Mouse (Mus musculus): Measurements from ENCODE around the gene Tmem136. TPM values are rescaled to one million over a fixed set of nuclear protein-coding genes. Genes with fewer than 3 reads are reported as not detected.

Tmem136 gene
- total RNA-seq, 1 experiment from 2014 or later, result not detected

- ATAC-seq (replicated peaks; ENCODE audit: insufficient number of reproducible peaks, low FRiP score, low TSS enrichment, poor library complexity, severe bottlenecking), result no peak
Measured at GRCm38 (mm10) chr9:43110286-43110980, 5.9 kb downstream of the Tmem136 start.

DNA sequence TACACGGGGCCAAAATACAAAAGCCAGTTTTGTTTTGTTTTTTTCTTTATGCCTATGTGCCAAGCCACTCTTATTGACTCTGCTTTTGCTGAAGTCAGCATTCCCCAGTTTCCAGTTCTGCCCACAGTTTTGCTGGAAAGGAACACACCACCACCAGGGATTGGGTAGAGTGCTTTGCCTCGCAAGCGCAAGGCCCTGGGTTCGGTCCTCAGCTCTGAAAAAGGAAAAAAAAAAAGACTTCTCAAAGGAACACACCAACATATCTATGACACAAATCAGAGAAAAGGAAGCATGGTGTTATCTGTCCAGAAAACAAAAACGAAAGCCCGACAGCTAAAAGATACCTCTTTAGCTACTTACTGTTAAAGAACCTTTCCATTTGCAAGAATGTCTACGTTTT, 7.2 kb downstream of the Tmem136 start:
- ATAC-seq (replicated peaks; ENCODE audit: insufficient number of reproducible peaks, low FRiP score, low TSS enrichment, poor library complexity, severe bottlenecking), result no peak

DNA sequence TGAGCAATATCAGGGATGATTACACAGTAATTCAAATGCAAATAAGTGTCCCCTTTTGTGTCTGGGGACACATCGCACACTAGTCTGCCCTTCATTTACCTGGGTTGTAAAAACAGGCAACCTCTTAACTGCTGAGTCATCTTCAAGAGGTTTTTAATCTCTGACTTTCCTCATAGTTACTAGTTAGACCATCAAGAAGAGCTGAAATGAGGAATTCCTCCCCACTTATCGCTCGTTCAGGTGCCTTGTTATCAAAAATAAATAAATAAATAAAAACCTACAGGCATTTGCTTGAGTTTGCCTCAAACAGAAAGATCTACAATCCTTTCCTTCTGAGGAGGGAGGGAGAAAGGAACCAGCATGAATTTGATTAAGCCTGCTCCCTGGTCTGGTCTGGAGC, 7.6 kb downstream of the Tmem136 start:
- no peak for ATAC-seq (replicated peaks; ENCODE audit: insufficient number of reproducible peaks, low FRiP score, low TSS enrichment, poor library complexity, severe bottlenecking)

GRCm38 (mm10) chr9:43108081-43108480, 8.3 kb downstream of the Tmem136 start:
- ATAC-seq (replicated peaks; ENCODE audit: insufficient number of reproducible peaks, low FRiP score, low TSS enrichment, poor library complexity, severe bottlenecking), result no peak

DNA sequence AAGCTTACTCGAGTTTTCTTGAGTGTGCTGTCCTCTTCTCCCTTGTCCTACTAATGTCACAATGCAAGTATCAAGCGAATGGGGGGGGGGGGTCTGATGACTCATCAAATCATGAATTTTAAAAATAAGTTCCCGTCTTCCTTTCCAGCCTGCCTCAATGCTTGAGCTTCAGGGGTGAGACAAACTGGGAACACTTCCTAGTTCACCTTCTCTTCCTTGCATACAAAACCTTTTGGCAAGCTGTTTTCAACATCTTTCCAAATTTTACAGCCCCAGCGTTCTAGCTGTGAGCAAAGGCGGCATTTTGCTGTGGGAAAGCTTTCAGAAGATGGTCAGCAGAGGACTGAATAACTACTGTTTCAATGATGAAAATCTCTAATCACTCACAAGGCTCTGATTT, 8.8 kb downstream of the Tmem136 start:
- ATAC-seq (replicated peaks; ENCODE audit: insufficient number of reproducible peaks, low FRiP score, low TSS enrichment, poor library complexity, severe bottlenecking), result no peak

- no peak for ATAC-seq (replicated peaks; ENCODE audit: insufficient number of reproducible peaks, low FRiP score, low TSS enrichment, poor library complexity, severe bottlenecking)
Measured at GRCm38 (mm10) chr9:43107187-43107517, 9.2 kb downstream of the Tmem136 start, which contains the start of gene Arhgef12. Gene Arhgef12 (minus strand): TSS chr9:43107239.

- no peak for ATAC-seq (replicated peaks; ENCODE audit: insufficient number of reproducible peaks, low FRiP score, low TSS enrichment, poor library complexity, severe bottlenecking)
Measured at GRCm38 (mm10) chr9:43106426-43107186, 9.8 kb downstream of the Tmem136 start.

DNA sequence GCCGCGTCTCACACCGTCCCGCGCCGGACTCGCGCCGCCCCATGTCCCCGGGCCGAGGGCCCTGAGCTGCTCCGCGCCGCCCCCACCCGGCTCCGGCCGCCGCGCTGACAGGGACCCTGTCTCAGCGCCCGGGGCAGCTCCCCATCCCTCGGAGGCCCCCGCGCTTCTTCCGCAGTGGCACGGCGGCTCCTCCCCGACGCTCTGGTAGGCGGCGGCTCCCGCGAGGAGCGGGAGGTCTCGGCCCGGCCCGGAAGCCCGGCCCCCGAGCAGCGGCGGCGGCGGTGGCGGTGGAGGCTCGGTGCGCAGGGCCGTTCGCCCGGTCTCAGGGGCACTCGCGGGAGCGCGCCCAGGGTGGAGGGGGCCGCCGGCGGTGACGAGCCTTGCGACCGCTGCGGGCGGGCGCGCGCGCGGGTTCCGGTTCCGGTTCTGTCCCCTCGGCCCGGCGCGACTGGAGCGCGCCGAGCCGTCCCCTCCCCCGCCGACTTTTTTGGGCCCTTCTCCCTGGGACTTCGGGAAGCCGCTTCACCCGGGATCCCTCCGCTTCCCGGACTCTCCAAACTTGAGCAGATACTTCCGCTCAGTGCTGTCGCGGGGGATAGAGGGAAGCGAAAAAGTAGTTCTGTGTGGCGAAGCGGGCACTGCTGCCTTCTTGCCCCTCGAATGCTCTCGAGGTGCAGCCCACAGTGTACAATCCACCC, 10.6 kb downstream of the Tmem136 start:
- ATAC-seq (replicated peaks; ENCODE audit: insufficient number of reproducible peaks, low FRiP score, low TSS enrichment, poor library complexity, severe bottlenecking), result no peak

- no peak for ATAC-seq (replicated peaks; ENCODE audit: insufficient number of reproducible peaks, low FRiP score, low TSS enrichment, poor library complexity, severe bottlenecking)
Measured at GRCm38 (mm10) chr9:43104873-43105663, 11.3 kb downstream of the Tmem136 start.

DNA sequence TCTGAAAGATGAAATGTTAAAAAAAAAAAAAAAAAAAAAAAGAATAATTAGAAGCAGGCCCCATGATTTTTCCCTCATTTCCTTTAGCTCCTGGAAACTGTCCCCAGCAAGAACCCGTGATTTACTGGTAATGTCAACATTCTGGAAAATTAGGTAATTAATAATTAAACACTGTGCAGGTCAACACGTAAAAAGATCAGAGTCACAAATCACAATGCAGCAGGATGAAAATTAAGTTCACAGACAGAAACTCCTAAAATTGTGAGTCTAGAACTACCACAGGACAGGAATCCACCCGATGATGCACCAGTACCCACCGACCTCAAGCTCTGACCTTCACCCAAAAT, 11.9 kb downstream of the Tmem136 start:
- ATAC-seq (replicated peaks; ENCODE audit: insufficient number of reproducible peaks, low FRiP score, low TSS enrichment, poor library complexity, severe bottlenecking), result no peak

GRCm38 (mm10) chr9:43103675-43104299, 12.6 kb downstream of the Tmem136 start:
- ATAC-seq (replicated peaks; ENCODE audit: insufficient number of reproducible peaks, low FRiP score, low TSS enrichment, poor library complexity, severe bottlenecking), result no peak

GRCm38 (mm10) chr9:43102931-43103330, 13.4 kb downstream of the Tmem136 start:
- no peak for ATAC-seq (replicated peaks; ENCODE audit: insufficient number of reproducible peaks, low FRiP score, low TSS enrichment, poor library complexity, severe bottlenecking)

- no peak for ATAC-seq (replicated peaks; ENCODE audit: insufficient number of reproducible peaks, low FRiP score, low TSS enrichment, poor library complexity, severe bottlenecking)
Measured at GRCm38 (mm10) chr9:43101936-43102595, 14.3 kb downstream of the Tmem136 start.

- no peak for ATAC-seq (replicated peaks; ENCODE audit: insufficient number of reproducible peaks, low FRiP score, low TSS enrichment, poor library complexity, severe bottlenecking)
Measured at GRCm38 (mm10) chr9:43098922-43099321, 17.4 kb downstream of the Tmem136 start.

- ATAC-seq (replicated peaks; ENCODE audit: insufficient number of reproducible peaks, low FRiP score, low TSS enrichment, poor library complexity, severe bottlenecking), result no peak
Measured at GRCm38 (mm10) chr9:43097801-43098557, 18.4 kb downstream of the Tmem136 start.

DNA sequence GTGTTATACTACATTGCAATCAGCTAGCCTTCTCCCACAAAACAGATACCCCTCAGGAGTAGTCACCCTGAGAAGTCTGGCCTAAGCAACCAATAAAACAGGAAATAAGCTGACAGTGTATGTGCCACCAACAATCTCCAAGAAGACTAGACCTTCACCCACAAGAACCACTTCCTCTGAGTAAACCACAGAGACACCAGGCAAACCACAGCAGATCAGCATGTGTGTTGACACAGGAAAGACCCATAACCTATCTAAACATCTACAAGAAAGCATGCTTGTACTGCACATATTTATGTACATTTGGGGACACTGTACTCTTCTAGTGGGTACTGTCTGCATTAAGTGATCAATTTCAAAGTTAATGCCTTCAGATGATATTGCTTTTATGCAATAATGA, 20.0 kb downstream of the Tmem136 start:
- ATAC-seq (replicated peaks; ENCODE audit: insufficient number of reproducible peaks, low FRiP score, low TSS enrichment, poor library complexity, severe bottlenecking), result peak; percentile 68

DNA sequence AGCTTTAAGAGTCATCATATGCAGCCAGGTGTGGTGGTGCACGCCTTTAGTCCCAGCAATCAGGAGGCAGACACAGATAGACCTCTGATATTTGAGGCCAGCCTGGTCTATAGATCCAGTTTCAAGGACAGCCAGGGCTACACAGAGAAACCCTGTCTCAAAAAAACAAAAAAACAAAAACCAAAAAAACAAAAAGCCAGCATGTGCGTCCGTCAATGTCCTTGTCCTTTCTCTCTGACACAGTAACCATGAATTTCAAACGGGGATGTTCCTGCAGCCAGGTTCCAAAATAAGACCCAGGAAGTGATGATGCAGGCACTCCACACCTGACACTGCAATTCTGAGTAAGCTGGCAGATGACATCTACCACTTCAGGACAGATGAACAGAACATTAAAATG, 21.5 kb downstream of the Tmem136 start:
- ATAC-seq (replicated peaks; ENCODE audit: insufficient number of reproducible peaks, low FRiP score, low TSS enrichment, poor library complexity, severe bottlenecking), result no peak

- ATAC-seq (replicated peaks; ENCODE audit: insufficient number of reproducible peaks, low FRiP score, low TSS enrichment, poor library complexity, severe bottlenecking), result no peak
Measured at GRCm38 (mm10) chr9:43093803-43094202, 22.6 kb downstream of the Tmem136 start.

All from monocyte, adult 5-6 weeks (primary cell).